Mouse (Mus musculus) urinary bladder, postnatal 4 days (tissue): ENCODE measurements at regions not wholly inside any gene's neighbourhood (a gene's known extent, or its start where the extent isn't known, plus 50 kb on each side); places are given as distances from the start of the nearest gene placed in this dataset.

ENCODE experiments used
- DNase-seq, 2 experiments: peaks; one replicate each; pipeline ENCODE4 v3.0.0; 2021 to 2022; ENCODE audit warnings: low spot score in 2 of 2

GRCm38 (mm10) chr7:72590351-72591115, 284.1 kb upstream of the Mctp2 start:
- no peak for DNase-seq

- DNase-seq = no peak
Measured at GRCm38 (mm10) chr7:72592110-72592509, 285.7 kb upstream of the Mctp2 start.

- no peak for DNase-seq
Measured at GRCm38 (mm10) chr7:72592649-72593048, 286.2 kb upstream of the Mctp2 start.

GRCm38 (mm10) chr7:72593259-72593658, 286.9 kb upstream of the Mctp2 start:
- no peak for DNase-seq

GRCm38 (mm10) chr7:72594741-72595140, 288.3 kb upstream of the Mctp2 start:
- no peak for DNase-seq

- no peak for DNase-seq
Measured at GRCm38 (mm10) chr7:72596985-72597384, 290.6 kb upstream of the Mctp2 start.

- no peak for DNase-seq
Measured at GRCm38 (mm10) chr7:72601933-72602332, 295.5 kb upstream of the Mctp2 start.

GRCm38 (mm10) chr7:72609791-72610190, 303.4 kb upstream of the Mctp2 start:
- no peak for DNase-seq

- DNase-seq = no peak
Measured at GRCm38 (mm10) chr7:72615232-72615631, 308.8 kb upstream of the Mctp2 start.

GRCm38 (mm10) chr7:72627369-72627768, 321.0 kb upstream of the Mctp2 start:
- DNase-seq = no peak

GRCm38 (mm10) chr7:72639566-72639965, 333.2 kb upstream of the Mctp2 start:
- DNase-seq = no peak

- DNase-seq = no peak
Measured at GRCm38 (mm10) chr7:72675018-72675417, 368.6 kb upstream of the Mctp2 start.

GRCm38 (mm10) chr7:72685803-72686202, 379.4 kb upstream of the Mctp2 start:
- no peak for DNase-seq

GRCm38 (mm10) chr7:72687356-72687755, 380.9 kb upstream of the Mctp2 start:
- DNase-seq = no peak

- DNase-seq = no peak
Measured at GRCm38 (mm10) chr7:72691396-72691795, 385.0 kb upstream of the Mctp2 start.

GRCm38 (mm10) chr7:72691859-72692258, 385.5 kb upstream of the Mctp2 start:
- DNase-seq = no peak

GRCm38 (mm10) chr7:72696736-72697135, 390.3 kb upstream of the Mctp2 start:
- DNase-seq = no peak

GRCm38 (mm10) chr7:72703652-72704341, 397.4 kb upstream of the Mctp2 start:
- DNase-seq = no peak

- DNase-seq = no peak
Measured at GRCm38 (mm10) chr7:72711193-72712131, 405.1 kb upstream of the Mctp2 start.

GRCm38 (mm10) chr7:72715401-72715800, 409.0 kb upstream of the Mctp2 start:
- no peak for DNase-seq

- no peak for DNase-seq
Measured at GRCm38 (mm10) chr7:72716051-72716450, 409.6 kb upstream of the Mctp2 start.

GRCm38 (mm10) chr7:72726214-72726854, 419.9 kb upstream of the Mctp2 start:
- DNase-seq = no peak
